Mouse (Mus musculus) kidney, postnatal 25 days (tissue): ENCODE results near the gene Scd3.
"Not testable (repeated sequence)": the region's sequence is repeated elsewhere in the genome, so short reads cannot be mapped to it uniquely, and the experiment has no call there.

Experiments used
- DNase-seq, 2 experiments: peaks; one replicate each; pipeline ENCODE4 v3.0.0; 2021; ENCODE audit warnings: mixed read lengths in 2 of 2

Scd3 gene

GRCm38 (mm10) chr19:44275418-44275817 is 72.3 kb downstream of the Scd3 start:
- DNase-seq = no peak

- DNase-seq = no peak
Observed at GRCm38 (mm10) chr19:44276861-44277260, 73.8 kb downstream of the Scd3 start.

- DNase-seq = no peak
Observed at GRCm38 (mm10) chr19:44277931-44278330, 74.9 kb downstream of the Scd3 start.

GRCm38 (mm10) chr19:44280755-44281154 is 77.7 kb downstream of the Scd3 start:
- peak; percentile 59 to 66 for DNase-seq

- DNase-seq = not testable (repeated sequence)
Observed at GRCm38 (mm10) chr19:44281825-44282447, 78.9 kb downstream of the Scd3 start.

- no peak for DNase-seq
Observed at GRCm38 (mm10) chr19:44282534-44283156, 79.6 kb downstream of the Scd3 start.

GRCm38 (mm10) chr19:44283157-44284024 is 80.3 kb downstream of the Scd3 start:
- DNase-seq = no peak

GRCm38 (mm10) chr19:44284025-44284695 is 81.1 kb downstream of the Scd3 start:
- peak; percentile 87 to 97 for DNase-seq

GRCm38 (mm10) chr19:44284723-44285122 is 81.7 kb downstream of the Scd3 start:
- peak; percentile 48 to 84 for DNase-seq

- DNase-seq = no peak
Observed at GRCm38 (mm10) chr19:44285554-44285953, 82.5 kb downstream of the Scd3 start.

- no peak for DNase-seq
Observed at GRCm38 (mm10) chr19:44286109-44286508, 83.0 kb downstream of the Scd3 start.

- DNase-seq = no peak
Observed at GRCm38 (mm10) chr19:44287415-44288110, 84.5 kb downstream of the Scd3 start.

GRCm38 (mm10) chr19:44292083-44292482 is 89.0 kb downstream of the Scd3 start:
- no peak for DNase-seq

- no peak for DNase-seq
Observed at GRCm38 (mm10) chr19:44292483-44292882, 89.4 kb downstream of the Scd3 start.

GRCm38 (mm10) chr19:44292941-44293768 is 90.1 kb downstream of the Scd3 start, which contains the start of gene Scd2:
Gene Scd2 (plus strand): TSS chr19:44293674.
- peak in 1 of 2 experiments; percentile 49 for DNase-seq
